Mouse (Mus musculus) liver, adult (tissue): ENCODE measurements around the gene Dclk1.

ENCODE experiments used
- GATA4 ChIP-seq: IDR thresholded peaks from 2 replicates; pipeline ENCODE4 v1.6.1; 2014; ENCODE audit warnings: mild to moderate bottlenecking, low read length; ENCODE audit not compliant: insufficient replicate concordance

Dclk1 gene

GRCm38 (mm10) chr3:55241730-55242421 is at the start of gene Dclk1:
TSS of gene Dclk1 (plus strand) at chr3:55242364.
- no peak for TF ChIP-seq GATA4

- TF ChIP-seq GATA4: no peak
Observed at GRCm38 (mm10) chr3:55193351-55193750, 48.8 kb upstream of the Dclk1 start.

- no peak for TF ChIP-seq GATA4
Observed at GRCm38 (mm10) chr3:55194792-55195191, 47.4 kb upstream of the Dclk1 start.

DNA sequence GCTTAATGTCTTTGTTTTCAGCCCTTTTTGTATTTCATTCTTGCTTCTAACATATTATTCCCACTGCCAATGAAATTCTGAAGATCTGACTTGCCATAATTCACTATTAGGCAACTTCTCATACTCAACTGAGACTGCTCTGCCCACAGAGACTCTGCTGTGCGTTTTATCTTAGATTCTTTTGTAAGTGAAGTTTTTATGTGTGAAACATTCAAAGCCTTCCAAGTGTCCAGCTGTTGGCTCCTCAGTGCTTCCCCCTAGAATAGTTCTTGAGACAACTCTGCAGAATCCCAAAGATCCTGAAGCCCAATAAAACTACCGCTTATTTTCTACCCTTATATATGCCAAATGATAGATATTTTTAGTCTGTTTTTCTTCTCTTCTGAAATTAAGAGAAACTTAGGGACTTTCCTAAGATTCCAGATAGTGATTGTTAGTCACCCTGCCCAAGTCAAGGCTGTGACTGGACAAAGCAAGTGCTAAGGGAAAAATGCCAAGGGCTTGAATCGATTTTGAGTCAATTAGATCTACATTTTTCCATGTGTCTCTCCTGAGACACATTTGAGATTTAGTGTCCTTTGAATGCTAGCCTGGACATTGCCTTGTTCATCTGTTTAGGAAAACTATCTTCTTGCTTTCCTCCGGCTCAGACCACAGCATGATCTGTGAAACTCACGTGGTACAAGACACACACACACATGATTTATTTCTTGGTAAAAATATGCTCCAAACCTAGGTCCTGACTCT is 46.4 kb upstream of the Dclk1 start:
- no peak for TF ChIP-seq GATA4

- no peak for TF ChIP-seq GATA4
Observed at GRCm38 (mm10) chr3:55196328-55196710, 45.8 kb upstream of the Dclk1 start.

- TF ChIP-seq GATA4: no peak
Observed at GRCm38 (mm10) chr3:55206413-55206812, 35.8 kb upstream of the Dclk1 start.

- TF ChIP-seq GATA4: no peak
Observed at GRCm38 (mm10) chr3:55207665-55208064, 34.5 kb upstream of the Dclk1 start.

- TF ChIP-seq GATA4: no peak
Observed at GRCm38 (mm10) chr3:55212254-55212653, 29.9 kb upstream of the Dclk1 start.

DNA sequence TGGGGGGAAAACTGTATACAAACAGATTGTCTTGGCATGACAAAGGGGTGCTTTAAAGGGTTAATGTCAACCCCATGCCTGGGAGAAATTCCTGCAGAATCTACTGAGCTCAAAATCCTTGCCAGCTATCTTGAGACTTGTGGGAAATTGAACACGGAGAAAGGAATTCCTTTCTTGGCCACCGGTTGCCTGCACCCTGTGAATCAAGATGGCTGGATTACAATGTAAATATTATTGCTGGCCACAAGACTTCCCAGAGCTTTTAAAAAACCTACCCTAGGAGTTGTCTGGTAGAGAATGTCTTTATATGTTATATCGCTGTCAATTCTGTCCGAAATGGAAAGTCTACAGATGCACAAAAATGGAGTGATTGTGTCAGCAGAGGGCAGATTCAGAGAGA is 28.4 kb upstream of the Dclk1 start:
- no peak for TF ChIP-seq GATA4

- TF ChIP-seq GATA4: no peak
Observed at GRCm38 (mm10) chr3:55214413-55214812, 27.8 kb upstream of the Dclk1 start.

DNA sequence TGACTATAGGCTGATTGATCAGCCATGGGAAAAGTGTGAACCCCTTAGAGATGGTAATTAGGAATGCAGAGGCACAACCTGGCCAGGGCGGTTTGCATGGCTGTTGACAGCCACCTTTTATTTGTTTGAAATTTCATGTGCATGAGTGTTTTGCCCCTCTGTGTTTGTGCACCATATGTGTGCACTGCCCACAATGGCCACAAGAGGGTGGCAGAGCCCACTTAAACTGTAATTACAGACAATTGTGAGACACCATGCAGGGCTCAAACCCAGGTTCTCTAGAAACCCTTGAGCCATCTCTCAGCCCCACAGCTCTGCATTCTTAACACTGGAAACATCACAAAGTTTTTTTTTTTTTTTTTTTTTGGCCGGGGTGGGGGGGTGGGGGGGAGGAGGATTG is 19.7 kb upstream of the Dclk1 start:
- TF ChIP-seq GATA4: no peak

DNA sequence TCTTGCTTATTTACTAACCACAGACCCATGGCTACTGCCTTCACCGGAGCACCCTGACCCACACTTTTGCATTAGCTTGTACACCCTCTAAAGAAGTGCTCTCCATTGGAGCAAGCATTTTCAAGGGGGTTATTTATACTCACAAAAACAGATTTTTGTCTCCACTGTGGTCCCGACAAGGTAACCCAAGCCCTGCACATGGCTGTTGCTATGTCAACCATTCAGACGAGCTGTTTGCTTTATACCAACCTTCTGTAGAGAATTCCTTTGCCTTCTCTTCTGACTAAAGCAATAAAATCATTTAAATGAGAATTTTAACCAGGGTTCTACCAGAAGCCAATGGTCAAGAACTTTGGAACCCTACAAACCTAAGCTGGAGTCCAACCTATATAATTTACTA is 18.3 kb upstream of the Dclk1 start:
- TF ChIP-seq GATA4: no peak

DNA sequence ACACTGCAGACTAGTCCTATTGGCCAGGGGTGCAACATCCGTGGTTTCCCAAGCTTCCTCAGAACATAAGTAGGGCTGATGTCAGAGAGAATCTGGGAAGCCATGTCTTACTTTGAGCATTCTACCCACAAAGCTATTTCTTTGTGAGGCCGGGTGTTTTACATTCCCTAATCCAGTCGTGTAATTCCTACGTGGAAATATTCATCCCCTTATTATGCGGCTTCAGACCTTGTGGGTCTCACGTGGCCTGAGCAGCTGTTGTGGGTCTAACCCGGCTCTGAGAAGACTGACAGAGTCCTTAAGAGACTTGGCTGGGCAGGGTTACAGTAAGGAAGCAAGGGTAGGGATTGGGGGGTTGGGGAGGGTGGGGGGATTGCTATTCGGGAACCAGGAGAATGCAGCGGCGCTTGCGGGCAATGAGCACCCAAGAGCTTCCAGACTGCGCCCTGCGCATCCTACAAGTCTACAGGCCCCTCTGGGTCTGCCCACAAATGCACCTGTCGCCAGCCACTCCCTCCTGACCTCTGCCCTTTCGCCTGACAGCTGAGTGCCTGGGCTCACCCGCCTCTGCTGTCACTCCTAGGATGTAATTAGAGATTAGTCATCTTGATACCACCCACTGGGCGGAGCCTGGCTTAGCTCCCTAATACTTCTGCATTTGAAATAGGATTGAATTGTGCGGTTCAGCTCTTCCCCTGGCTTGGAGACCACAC is 15.5 kb upstream of the Dclk1 start:
- TF ChIP-seq GATA4: no peak

DNA sequence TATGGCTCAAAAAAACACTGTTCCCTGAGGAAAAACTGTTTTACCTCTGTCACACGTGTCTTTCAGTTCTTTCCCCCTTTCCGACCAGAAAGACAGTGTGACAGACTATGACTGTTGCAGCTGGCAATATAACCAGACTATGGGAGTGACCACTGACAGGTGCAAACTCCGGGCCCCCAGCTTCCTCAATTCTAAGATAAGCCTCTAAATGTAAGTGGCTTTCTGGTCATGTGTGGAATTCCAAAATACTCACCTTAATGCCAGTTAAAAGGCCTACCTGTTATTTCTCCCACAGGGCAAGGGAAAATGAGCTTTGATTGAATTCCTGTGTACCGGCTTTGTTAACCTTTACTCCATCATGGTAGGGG is 15.0 kb upstream of the Dclk1 start:
- TF ChIP-seq GATA4: no peak

GRCm38 (mm10) chr3:55242422-55243055 is 375 bp downstream of the Dclk1 start:
- no peak for TF ChIP-seq GATA4

DNA sequence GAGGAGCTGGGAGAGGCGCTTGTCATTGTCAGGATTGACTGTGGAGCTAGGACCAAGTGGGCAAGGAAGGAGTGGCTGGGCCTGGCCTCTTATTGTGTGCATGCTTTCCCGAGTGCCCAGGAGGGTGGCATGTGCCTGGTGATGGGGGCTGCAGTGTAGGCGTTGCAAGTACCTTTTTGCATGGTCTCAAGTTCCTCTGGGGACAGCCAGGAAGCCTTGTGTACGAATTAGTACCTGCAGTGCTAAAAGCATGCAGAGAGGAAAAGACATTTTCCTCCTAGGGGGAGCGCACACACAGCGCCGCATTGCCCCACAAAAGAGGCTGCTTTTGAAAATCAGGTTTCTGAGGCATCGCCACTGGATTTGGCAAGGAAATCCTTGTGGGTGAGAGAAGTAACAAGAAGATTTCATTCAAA is 900 bp downstream of the Dclk1 start:
- no peak for TF ChIP-seq GATA4
